Mouse (Mus musculus) midbrain, embryonic 12.5 days (tissue): ENCODE data around the gene BC055324. TPM values are rescaled to one million over a fixed set of nuclear protein-coding genes. Genes with fewer than 3 reads are reported as not detected.

ENCODE experiments used
- ATAC-seq: fragments of 200-750 bp; cut with Nextera tagmentation; 2 replicates; pipeline ENCODE4 v1.8.0; 2017; ENCODE audit warnings: low read depth, moderate TSS enrichment, moderate library complexity; ENCODE audit not compliant: low FRiP score
- H3K27ac ChIP-seq: fragments of 300-500 bp; sonication (generic); replicated peaks from 2 replicates; pipeline ENCODE4 v1.5.1; 2016; ENCODE audit warnings: mild to moderate bottlenecking
- H3K27me3 ChIP-seq: fragments of 300-500 bp; sonication (generic); 2 replicates; pipeline ENCODE4 v1.6.1; 2016; ENCODE audit warnings: mild to moderate bottlenecking
- H3K36me3 ChIP-seq: fragments of 300-500 bp; sonication (generic); 2 replicates; pipeline ENCODE4 v1.6.1; 2016
- H3K4me1 ChIP-seq: fragments of 300-500 bp; sonication (generic); 2 replicates; pipeline ENCODE4 v1.6.1; 2016
- H3K4me2 ChIP-seq: fragments of 300-500 bp; sonication (generic); replicated peaks from 2 replicates; pipeline ENCODE4 v1.6.1; 2016; ENCODE audit warnings: mild to moderate bottlenecking, moderate library complexity
- H3K4me3 ChIP-seq: fragments of 300-500 bp; sonication (generic); 2 replicates; pipeline ENCODE4 v1.5.1; 2016; ENCODE audit warnings: mild to moderate bottlenecking
- H3K9ac ChIP-seq: fragments of 300-500 bp; sonication (generic); replicated peaks from 2 replicates; pipeline ENCODE4 v1.6.1; 2016; ENCODE audit warnings: mild to moderate bottlenecking, moderate library complexity
- H3K9me3 ChIP-seq: fragments of 300-500 bp; sonication (generic); 2 replicates; pipeline ENCODE4 v1.6.1; 2016; ENCODE audit warnings: mild to moderate bottlenecking
- WGBS: fragments of 180-500 bp; shearing (Covaris S2); methylation state at CpG from one replicate; pipeline ENCODE4 v1.1.7; 2016; 5-methylcytosine and 5-hydroxymethylcytosine counted together
- polyA plus RNA-seq: library from polyadenylated mRNA; unstranded; fragments of >200 nt; fragmentation: Nextera tagmentation; extraction: Ambion mirVana; gene quantifications from 2 replicates; pipeline ENCODE4 v1.2.1, GENCODE M21; 2016

The BC055324 gene
- polyA plus RNA-seq, 1 experiment from 2014 or later = 23.7 TPM

DNA sequence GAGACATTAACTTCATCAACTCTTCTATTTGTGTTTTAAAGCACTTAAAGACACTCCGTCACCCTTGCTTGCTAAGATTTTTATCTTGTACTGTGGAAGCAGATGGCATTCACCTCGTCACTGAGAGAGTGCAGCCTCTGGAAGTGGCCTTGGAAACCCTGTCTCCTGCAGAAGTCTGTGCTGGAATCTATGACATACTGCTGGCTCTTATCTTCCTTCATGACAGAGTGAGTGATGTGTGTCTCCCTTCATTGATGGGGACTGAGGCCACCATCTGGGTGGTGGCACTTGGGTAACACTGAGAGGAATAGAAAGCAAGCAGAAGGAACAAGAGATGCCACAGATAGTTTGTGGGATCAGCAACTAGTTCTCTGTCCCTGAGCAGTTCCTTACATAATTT lies 60.0 kb downstream of the BC055324 start:
- ATAC-seq = no peak
- Histone ChIP-seq H3K27me3 (no peaks in the 10 kb centered on the region), H3K4me2 (no peak overlapping the region), H3K4me3 (no peak overlapping the region), H3K4me1 (peaks cover 12% of the 10 kb centered on the region), H3K27ac (no peak overlapping the region), H3K36me3 (peaks cover 52% of the 10 kb centered on the region), H3K9me3 (no peaks in the 10 kb centered on the region), H3K9ac (no peak overlapping the region)
- 84% methylated on average over 2 of the region's 2 CpGs for WGBS

DNA sequence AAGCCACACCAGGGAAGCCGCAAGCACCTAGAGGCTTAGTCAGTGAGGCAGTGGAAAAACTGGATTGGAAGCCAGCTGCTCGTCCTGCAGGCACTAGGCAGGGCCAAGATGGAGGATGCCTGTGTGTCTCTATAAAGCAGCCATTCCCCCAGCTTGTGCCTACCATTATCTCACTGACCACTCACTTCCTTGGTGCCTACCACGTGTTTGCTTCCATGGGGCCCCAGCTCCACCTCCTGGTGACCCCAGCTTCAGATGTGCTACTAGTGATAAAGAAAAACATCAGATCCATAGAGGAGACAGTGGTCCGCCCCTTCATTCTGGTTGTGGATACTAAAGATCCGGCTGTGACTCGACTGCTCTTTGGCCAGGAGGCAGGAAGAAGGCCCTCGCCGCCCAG lies 62.8 kb downstream of the BC055324 start:
- Histone ChIP-seq H3K9me3 (no peaks in the 10 kb centered on the region), H3K4me1 (peaks cover 17% of the 10 kb centered on the region), H3K27me3 (no peaks in the 10 kb centered on the region), H3K27ac (no peak overlapping the region), H3K4me3 (no peak overlapping the region), H3K4me2 (no peak overlapping the region), H3K9ac (no peak overlapping the region), H3K36me3 (peaks cover 32% of the 10 kb centered on the region)
- ATAC-seq = no peak
- 86% methylated on average over 8 of the region's 8 CpGs for WGBS

DNA sequence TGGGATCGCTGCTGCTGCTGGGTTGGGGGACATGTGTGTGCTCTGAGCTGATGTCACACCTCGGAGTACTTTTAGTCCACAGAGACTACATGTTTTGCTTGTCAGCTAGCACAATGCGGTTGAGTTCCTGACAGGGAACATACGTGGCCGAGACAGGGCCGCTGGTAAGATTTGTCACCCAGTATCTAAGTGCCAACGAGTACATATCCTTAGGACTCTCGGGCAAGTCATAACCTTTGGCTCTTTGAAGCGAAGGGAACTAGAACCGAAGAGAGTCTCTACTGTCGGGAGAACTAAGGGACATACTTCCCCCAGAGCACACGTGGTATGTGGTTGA lies 64.2 kb downstream of the BC055324 start:
- ATAC-seq = no peak
- H3K36me3 ChIP-seq = peaks cover 19% of the 10 kb centered on the region
- peak overlapping the region; percentile 91 for H3K4me3 ChIP-seq
- H3K27ac ChIP-seq = no peak overlapping the region
- H3K27me3 ChIP-seq = no peaks in the 10 kb centered on the region
- peak overlapping the region; percentile 84 for H3K4me2 ChIP-seq
- H3K9me3 ChIP-seq = no peaks in the 10 kb centered on the region
- H3K9ac ChIP-seq = peak overlapping the region; percentile 96
- peaks cover 17% of the 10 kb centered on the region for H3K4me1 ChIP-seq
- WGBS = 11% methylated on average over 12 of the region's 12 CpGs

DNA sequence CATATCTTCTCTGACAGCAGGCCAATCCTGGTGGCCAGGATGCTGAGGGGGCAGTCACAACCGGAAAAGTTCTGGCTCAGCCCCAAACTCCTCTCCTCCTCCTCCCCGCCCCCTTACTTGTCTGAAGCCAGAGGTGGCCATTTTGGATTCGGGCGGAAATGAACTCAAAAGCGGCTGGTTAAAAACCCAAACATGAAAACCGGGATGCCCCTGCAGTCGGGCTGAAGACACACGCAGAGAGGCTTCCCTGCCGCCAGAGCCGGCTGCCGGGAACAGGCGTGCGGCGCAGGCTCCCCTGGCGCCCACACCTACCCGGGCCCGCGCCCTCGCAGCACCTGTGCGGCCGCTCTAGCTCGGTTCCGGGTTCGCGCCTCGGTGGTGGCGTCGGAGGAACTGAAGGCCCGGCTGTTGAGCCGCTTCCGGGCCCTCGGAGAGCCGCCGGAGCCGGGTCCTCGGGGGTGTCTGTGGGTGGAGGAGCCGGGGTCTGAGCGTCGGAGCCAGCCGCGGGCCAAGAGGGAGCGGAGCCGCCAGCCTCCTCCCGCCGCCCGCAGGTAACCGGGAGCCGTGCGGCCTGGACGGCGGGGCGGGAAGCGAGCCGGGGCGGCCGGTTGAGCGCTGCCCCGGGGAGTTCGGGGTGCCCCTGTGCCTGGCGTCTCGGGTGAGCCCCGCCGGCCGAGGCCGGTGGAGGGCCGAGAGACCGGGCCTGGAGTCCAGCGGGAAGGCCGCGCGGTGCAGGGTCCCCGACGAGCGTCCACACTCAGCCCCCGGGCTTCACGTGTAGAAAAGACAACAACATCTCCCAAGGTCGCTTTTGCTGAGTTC lies 64.7 kb downstream of the BC055324 start:
- peak overlapping the region; percentile 96 for H3K9ac ChIP-seq
- H3K4me3 ChIP-seq = peak overlapping the region; percentile 91
- peak overlapping the region; percentile 84 for H3K4me2 ChIP-seq
- H3K4me1 ChIP-seq = peaks cover 17% of the 10 kb centered on the region
- H3K27ac ChIP-seq = peak overlapping the region; percentile 85
- peaks cover 13% of the 10 kb centered on the region; the same call in 1 of the 2 replicates for H3K36me3 ChIP-seq
- no peaks in the 10 kb centered on the region for H3K9me3 ChIP-seq
- ATAC-seq = peak; percentile 95
- WGBS = 0% methylated on average over 60 of the region's 77 CpGs
- H3K27me3 ChIP-seq = no peaks in the 10 kb centered on the region

DNA sequence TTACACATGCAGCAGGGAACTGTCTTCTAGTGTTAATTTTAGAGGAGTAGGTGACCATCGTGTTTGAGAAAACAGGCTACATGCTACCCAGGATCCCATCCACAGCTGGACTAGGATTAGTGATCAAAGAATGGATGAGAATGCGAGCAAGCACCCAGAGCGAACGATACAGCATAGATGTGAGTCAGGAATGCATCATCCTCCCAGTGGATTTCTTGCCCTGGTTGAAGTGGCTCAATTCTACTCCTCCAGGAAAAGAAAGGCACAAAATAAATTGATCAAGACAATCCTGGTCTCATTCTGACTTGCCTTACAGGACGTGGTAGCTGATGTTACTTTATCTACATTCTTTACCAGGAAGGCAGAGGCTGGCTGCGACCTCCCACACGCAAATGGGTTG lies 65.8 kb downstream of the BC055324 start, which contains the start of gene Scyl3:
Scyl3 (plus strand) TSS at position 255 of the 400 bp plus-strand sequence.
- Histone ChIP-seq H3K9ac (peak within 1 kb of the TSS; percentile 96), H3K36me3 (0 out of 2 replicates have a peak, but pooled peaks cover 4% of the 10 kb centered on the region), H3K27me3 (no peaks in the 10 kb centered on the region), H3K4me3 (peak within 1 kb of the TSS; percentile 91), H3K9me3 (no peaks in the 10 kb centered on the region), H3K4me2 (peak within 1 kb of the TSS; percentile 84), H3K4me1 (peaks cover 17% of the 10 kb centered on the region), H3K27ac (peak within 1 kb of the TSS; percentile 85)
- ATAC-seq = no peak
- 67% methylated on average over 7 of the region's 7 CpGs for WGBS

DNA sequence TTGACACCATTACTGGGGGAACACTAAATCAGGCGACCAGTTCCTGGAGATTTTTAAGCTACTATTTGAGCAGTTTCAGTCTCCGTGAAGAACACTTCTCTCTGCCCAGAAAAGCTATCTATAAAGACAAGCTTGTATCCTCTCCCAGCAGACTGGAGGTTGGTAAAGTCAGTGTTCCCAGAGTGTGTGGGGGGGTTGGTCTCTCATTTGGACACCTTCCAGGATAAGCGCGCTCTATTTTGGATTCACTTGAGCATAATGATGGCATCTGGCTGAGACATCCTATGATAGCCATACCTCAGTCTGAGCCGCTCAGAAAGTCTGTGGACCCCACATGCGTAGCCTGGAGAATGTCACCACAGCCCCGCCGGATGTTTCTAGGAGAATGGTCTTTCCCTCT lies 70.5 kb downstream of the BC055324 start:
- H3K27ac ChIP-seq = no peak overlapping the region
- H3K9me3 ChIP-seq = no peaks in the 10 kb centered on the region
- no peaks in the 10 kb centered on the region for H3K36me3 ChIP-seq
- H3K4me2 ChIP-seq = no peak overlapping the region
- H3K27me3 ChIP-seq = no peaks in the 10 kb centered on the region
- H3K9ac ChIP-seq = no peak overlapping the region
- H3K4me3 ChIP-seq = no peak overlapping the region
- H3K4me1 ChIP-seq = peaks cover 4% of the 10 kb centered on the region; the same call in 1 of the 2 replicates
- ATAC-seq = no peak
- 93% methylated on average over 8 of the region's 8 CpGs for WGBS

DNA sequence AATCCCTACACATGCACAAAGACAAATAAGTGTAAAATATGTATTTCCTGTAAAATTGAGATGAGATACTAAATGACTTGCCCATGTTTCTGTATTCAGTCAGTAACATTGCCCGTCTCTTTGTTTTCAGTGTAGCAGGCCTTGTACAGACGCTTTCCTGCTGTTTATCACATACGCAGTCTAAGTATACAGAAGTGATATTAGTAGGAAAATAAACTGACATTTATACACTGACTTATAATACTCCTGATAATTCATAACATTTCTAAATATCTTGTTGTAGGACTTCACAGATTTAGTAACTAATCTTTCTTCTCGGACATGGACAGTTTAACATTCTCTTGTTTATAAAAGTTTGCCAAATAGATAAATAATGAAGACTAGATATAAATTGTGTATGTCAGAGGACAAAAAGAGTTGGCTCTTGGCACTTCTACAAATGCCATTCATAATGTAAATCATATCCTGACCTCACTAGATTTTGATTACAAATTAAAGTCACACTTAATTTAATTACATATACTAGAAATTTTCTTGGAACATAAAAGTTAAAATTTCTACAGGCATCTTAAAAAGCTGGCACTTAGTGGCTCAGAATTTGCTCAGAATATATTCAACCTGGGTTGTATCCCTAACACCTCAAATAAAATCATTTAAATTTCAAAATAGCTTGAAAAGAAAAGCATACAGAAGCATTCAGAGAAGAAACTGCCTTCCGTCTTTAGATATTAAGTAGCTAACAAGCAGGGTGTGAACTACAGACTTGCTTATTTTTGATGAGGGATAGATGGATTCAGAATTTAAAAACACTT lies 77.0 kb downstream of the BC055324 start:
- Histone ChIP-seq H3K9me3 (no peaks in the 10 kb centered on the region), H3K27me3 (no peaks in the 10 kb centered on the region), H3K9ac (no peak overlapping the region), H3K4me1 (no peaks in the 10 kb centered on the region), H3K27ac (no peak overlapping the region), H3K36me3 (peaks cover 8% of the 10 kb centered on the region), H3K4me2 (no peak overlapping the region), H3K4me3 (no peak overlapping the region)
- WGBS = 92% methylated on average over 5 of the region's 5 CpGs
- ATAC-seq = no peak

DNA sequence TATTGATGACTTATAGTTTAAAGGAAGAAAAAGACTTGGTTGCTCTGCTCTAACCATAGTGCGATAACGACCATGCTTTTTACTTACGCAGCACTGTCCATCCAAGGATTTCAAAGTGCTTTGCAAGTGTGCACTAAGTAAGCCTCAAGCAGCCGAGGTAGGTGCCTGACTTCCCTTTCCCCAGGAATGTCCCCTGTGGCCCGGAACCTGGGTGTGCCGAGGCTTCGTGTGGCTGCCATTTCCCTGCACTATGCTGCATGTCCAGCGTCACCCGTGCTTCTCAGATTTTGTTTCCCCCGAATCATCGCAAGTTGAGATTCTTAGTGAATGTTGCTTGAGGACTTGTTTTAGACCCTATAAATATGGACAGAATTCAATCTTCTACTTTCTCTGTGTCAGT lies 82.6 kb downstream of the BC055324 start:
- ATAC-seq = no peak

DNA sequence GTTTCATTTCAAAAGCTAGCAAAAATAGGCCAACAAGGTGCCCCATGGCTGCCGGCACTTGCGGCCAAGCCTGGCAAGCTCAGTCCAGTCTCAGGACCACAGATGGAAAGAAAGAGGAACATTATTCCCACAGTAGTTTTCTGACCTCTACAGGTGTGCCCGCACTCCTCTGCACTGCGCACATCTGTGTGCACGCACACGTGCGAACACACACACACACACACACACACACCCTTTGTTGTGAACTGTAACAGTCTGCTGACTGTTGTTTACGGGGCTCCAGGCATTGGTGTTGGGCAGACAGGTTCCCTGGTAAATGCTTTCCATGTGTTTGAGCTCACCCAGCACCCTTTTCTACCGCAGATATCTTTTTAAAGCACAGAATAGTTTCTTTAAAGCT lies 83.8 kb downstream of the BC055324 start:
- ATAC-seq = no peak

More for the DNA sequence above, 82.6 kb downstream of the BC055324 start:
- no peak overlapping the region for H3K4me2 ChIP-seq
- H3K4me3 ChIP-seq = no peak overlapping the region
- 93% methylated on average over 11 of the region's 11 CpGs for WGBS
- H3K9ac ChIP-seq = no peak overlapping the region
- H3K27ac ChIP-seq = no peak overlapping the region
- H3K9me3 ChIP-seq = no peaks in the 10 kb centered on the region
- H3K4me1 ChIP-seq = no peaks in the 10 kb centered on the region
- H3K36me3 ChIP-seq = peaks cover 4% of the 10 kb centered on the region; the same call in 1 of the 2 replicates
- no peaks in the 10 kb centered on the region for H3K27me3 ChIP-seq

DNA sequence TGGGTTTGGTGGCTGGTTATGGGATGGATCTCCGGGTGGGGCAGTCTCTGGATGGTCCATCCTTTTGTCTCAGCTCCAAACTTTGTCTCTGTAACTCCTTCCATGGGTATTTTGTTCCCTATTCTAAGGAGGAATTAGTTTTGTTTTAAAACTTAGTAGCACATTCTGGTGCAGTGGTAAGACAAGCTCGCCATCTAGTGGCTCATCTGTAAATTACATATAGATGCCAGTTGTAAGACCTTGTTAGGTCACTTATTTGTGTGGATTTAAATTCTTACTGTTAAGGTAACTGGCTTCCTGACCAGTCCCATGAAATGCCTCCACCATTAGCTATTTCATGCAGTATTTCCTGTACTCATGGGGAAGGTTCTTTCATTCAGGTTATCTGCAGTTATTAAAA lies 84.3 kb downstream of the BC055324 start:
- Histone ChIP-seq H3K4me1 (no peaks in the 10 kb centered on the region), H3K27ac (no peak overlapping the region), H3K27me3 (no peaks in the 10 kb centered on the region), H3K9ac (no peak overlapping the region), H3K4me2 (no peak overlapping the region), H3K9me3 (no peaks in the 10 kb centered on the region), H3K36me3 (no peaks in the 10 kb centered on the region), H3K4me3 (no peak overlapping the region)
- 9% methylated on average over 2 of the region's 2 CpGs for WGBS
- ATAC-seq = peak; percentile 35; the same call in 1 of the 2 replicates

More for the DNA sequence above, 83.8 kb downstream of the BC055324 start:
- Histone ChIP-seq H3K9ac (no peak overlapping the region), H3K36me3 (no peaks in the 10 kb centered on the region), H3K4me2 (no peak overlapping the region), H3K4me1 (no peaks in the 10 kb centered on the region), H3K4me3 (no peak overlapping the region), H3K27ac (no peak overlapping the region), H3K27me3 (no peaks in the 10 kb centered on the region), H3K9me3 (no peaks in the 10 kb centered on the region)
- WGBS = 93% methylated on average over 9 of the region's 9 CpGs

DNA sequence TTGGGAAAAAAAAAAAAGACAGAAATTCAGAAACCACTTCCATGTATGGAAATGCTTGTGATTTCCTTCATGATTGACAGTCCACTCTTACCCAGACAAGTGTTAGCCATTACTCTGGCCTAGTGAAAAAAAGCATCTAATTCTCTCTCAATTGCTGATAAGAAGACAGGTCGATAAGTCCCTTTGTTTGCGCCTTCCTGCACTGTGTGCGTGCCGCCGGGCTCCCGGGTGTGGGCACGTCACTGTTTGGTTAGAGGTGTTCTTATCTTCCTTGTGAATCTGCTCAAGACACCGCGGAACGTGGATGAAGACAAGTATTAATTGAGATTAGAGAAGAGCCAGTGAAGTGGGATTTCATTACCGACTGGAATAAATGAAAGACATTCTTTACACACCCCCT lies 86.2 kb downstream of the BC055324 start:
- H3K4me3 ChIP-seq = no peak overlapping the region
- no peak overlapping the region for H3K9ac ChIP-seq
- H3K9me3 ChIP-seq = no peaks in the 10 kb centered on the region
- H3K4me2 ChIP-seq = no peak overlapping the region
- no peaks in the 10 kb centered on the region for H3K27me3 ChIP-seq
- ATAC-seq = 0 out of 2 replicates have a peak, but pooled peaks have one; percentile 49
- H3K36me3 ChIP-seq = no peaks in the 10 kb centered on the region
- WGBS = 64% methylated on average over 11 of the region's 11 CpGs
- H3K27ac ChIP-seq = no peak overlapping the region
- H3K4me1 ChIP-seq = no peaks in the 10 kb centered on the region
